Mouse (Mus musculus): ENCODE data around the gene Slc7a5. TPM values are rescaled to one million over a fixed set of nuclear protein-coding genes. Genes with fewer than 3 reads are reported as not detected.

Gene Slc7a5
- polyA plus RNA-seq (2012; rRNA removed), result 229 and 250 TPM in 2 replicates

DNA sequence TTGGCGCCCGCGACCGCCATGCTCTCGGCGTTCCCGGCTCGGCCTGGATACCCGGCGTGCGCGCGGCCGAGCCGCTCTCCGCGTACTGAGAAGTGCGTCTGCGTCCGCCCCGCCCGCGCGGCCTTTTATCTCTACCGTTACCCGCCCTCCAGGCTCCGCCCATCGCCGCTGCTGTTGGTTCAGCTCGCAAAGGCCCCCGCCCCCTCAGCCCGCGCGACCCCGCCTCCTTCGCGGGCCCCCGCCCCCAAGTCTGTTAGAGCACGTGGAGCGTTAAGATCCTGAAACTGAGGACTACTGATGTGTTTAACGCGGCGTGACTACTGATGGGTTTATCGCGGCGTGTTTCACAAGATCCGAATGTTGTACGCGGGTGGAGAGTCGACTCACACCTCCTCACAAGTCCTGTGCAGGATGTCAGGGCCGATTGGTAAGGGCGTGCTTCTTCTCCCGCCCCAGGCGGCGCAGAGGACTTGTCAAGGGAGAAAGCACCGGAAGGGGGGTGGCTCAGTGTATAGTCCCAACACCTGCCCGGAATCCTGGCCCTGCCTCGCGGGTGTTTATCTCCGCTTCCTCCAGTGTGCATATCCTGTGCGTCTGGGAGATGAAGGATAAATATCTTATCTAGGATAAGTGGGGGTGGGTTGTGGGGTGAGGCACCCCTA is at the start of gene Slc7a5:
Slc7a5 (minus strand) TSS at position 108 of the 662 bp plus-strand sequence.

DNA sequence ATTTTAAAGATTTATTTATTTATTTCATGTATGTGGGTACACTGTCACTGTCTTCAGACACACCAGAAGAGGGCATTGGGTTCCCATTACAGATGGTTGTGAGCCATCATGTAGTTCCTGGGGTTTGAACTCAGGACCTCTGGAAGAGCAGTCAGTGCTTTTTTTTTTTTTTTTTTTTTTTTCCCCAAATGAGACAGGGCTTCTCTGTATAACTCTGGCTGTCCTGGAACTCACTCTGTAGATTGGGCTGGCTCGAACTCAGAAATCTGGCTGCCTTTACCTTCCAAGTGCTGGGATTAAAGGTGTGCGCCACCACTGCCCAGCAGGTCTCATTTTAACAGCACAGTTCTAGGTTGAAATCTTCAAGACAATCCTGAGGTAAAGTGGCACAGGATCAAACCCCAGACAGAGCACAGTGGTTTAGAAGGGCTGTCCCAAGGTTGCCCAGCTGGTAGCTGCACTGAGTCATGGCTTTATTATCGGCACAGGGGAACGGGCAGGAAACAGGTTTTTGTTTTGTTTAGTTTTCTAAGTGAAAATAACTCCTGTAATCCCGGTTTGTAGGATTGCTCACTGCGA is 41.8 kb upstream of the Slc7a5 start, which contains the start of gene Banp:
Banp (plus strand) TSS at position 529 of the 579 bp plus-strand sequence.

DNA sequence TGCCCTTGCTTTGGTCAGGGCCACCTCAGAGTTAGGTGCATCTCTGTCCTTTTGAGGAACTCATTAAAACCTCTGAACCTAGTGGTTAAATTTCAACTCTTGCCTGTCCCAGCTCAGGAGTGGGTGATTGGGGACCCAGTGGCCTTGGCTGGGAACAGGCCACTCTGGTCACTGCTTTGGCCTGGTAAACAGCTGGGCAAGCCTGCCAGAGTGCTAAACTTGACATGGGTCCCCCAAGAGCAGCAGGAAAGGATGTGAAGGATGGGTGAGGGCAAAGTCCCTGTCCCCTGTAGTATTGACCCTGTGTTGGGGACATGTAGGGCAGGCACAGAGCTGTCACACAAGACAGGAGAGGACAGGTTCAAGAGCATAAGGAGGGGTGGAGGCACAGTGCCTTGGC is 37.3 kb upstream of the Slc7a5 start, which contains the start of gene Car5a:
Car5a (minus strand) TSS at position 74 of the 400 bp plus-strand sequence.

Other genes starting within 250 kb of the Slc7a5 start
- gene Jph3, start 178.1 kb downstream of the Slc7a5 start, polyA plus RNA-seq (2012; rRNA removed), result 0.09 and 0.16 TPM in 2 replicates
- 23.5 and 23.9 TPM in 2 replicates for gene Klhdc4, start 78.1 kb downstream of the Slc7a5 start, polyA plus RNA-seq (2012; rRNA removed)
- gene Car5a, start 37.2 kb upstream of the Slc7a5 start, polyA plus RNA-seq (2012; rRNA removed), result 0.10 TPM in 1 of 2 replicates, not detected in the other
- gene Banp, start 42.1 kb upstream of the Slc7a5 start, polyA plus RNA-seq (2012; rRNA removed), result 134 and 151 TPM in 2 replicates